ENCODE assay signal across 16 mouse cellular contexts in genomic region chr8:61306501-61307112, GRCm38 (mm10).
A peak's percentile ranks its signal among the peaks of the same experiment; 100 is the strongest.
DNase-seq lines count a peak whose midpoint lies in the region; ATAC-seq and TF ChIP-seq lines count a peak whose summit lies in the region.
"Had no signal": no experiment of that assay in that cellular context is flagged by ENCODE, and none has a peak within 500 bp of the region (broad histone marks: within the 10 kb centered on the region; RNA-seq: fewer than 3 reads in every experiment).

No protein-coding gene starts in this region.

- ATAC-seq in forebrain, postnatal 0 days, result peak; percentile 16; the same call in 1 of the 2 replicates
- no peak for ATAC-seq in forebrain, embryonic 12.5 days (ENCODE audit: low FRiP score)
- ATAC-seq: intestine, postnatal 0 days; Patski had no signal

- TF ChIP-seq CTCF in forebrain, postnatal 0 days (IDR thresholded peaks at IDR 0.05; ENCODE audit: low read depth), result no peak
- no peak for TF ChIP-seq CTCF in cerebellum, adult 2 months (IDR thresholded peaks at IDR 0.05; ENCODE audit: borderline replicate concordance, insufficient read depth, low read depth, low read length)

- H3K27me3 ChIP-seq in forebrain, postnatal 0 days (ENCODE audit: insufficient read depth, low read length), result no peaks in the 10 kb centered on the region
- no peaks in the 10 kb centered on the region for H3K27me3 ChIP-seq in forebrain, embryonic 12.5 days
- no peaks in the 10 kb centered on the region for H3K27me3 ChIP-seq in cerebellum, adult 2 months (ENCODE audit: control insufficient read depth, insufficient read depth, low read length)
- H3K27me3 ChIP-seq: embryonic facial prominence, embryonic 15.5 days; liver, embryonic 13.5 days; megakaryocyte, embryonic 14.5 days; Patski had no signal

- H3K27ac ChIP-seq in forebrain, postnatal 0 days (ENCODE audit: low read depth, low read length), result no peak overlapping the region
- H3K27ac ChIP-seq in forebrain, embryonic 12.5 days, result no peak overlapping the region
- no peak overlapping the region for H3K27ac ChIP-seq in cerebellum, adult 2 months (ENCODE audit: insufficient read depth, low read length)
- H3K27ac ChIP-seq: embryonic facial prominence, embryonic 15.5 days; hindbrain, embryonic 14.5 days; liver, embryonic 13.5 days had no signal

- no peak for DNase-seq in forebrain, postnatal 0 days
- DNase-seq in left cerebral cortex, adult 11 months (ENCODE audit: low spot score), result peak; percentile 28
- DNase-seq in left cerebral cortex, postnatal 4 days, result no peak
- DNase-seq in frontal cortex, adult 2 months (ENCODE audit: extremely low spot score in 1 of 2, low spot score in 1 of 2), result peak; percentile 58 to 63
- peak; percentile 60 to 73 for DNase-seq in right cerebral cortex, adult 2 months (ENCODE audit: low spot score in 2 of 2)
- no peak for DNase-seq in cerebellum, adult 11-12 months
- no peak for DNase-seq in cerebellum, adult 2 months
- DNase-seq: adrenal gland, postnatal 36 days; kidney, postnatal 10 days; liver, embryonic 13.5 days had no signal

- TF ChIP-seq POLR2A in cerebellum, adult 2 months (IDR thresholded peaks at IDR 0.05; ENCODE audit: borderline replicate concordance, insufficient read depth, low read length), result no peak

- WGBS in forebrain, postnatal 0 days, result 65% methylated on average over 4 of the region's 4 CpGs
- 82% methylated on average over 4 of the region's 4 CpGs for whole genome bisulfite sequencing in forebrain, embryonic 12.5 days
- WGBS in cerebellum, adult 2 months, result 67% methylated on average over 4 of the region's 4 CpGs

- no peak overlapping the region for H3K9ac ChIP-seq in forebrain, postnatal 0 days
- no peak overlapping the region for H3K9ac ChIP-seq in forebrain, embryonic 12.5 days
- H3K9ac ChIP-seq: embryonic facial prominence, embryonic 15.5 days; hindbrain, embryonic 14.5 days; liver, embryonic 13.5 days had no signal

- intact Hi-C loops in left cerebral cortex, postnatal 4 days (cut with DNase I), result no loop called here

- no peak overlapping the region for H3K4me3 ChIP-seq in forebrain, postnatal 0 days (ENCODE audit: low read depth, low read length)
- no peak overlapping the region for H3K4me3 ChIP-seq in forebrain, embryonic 12.5 days (replicated peaks)
- no peak overlapping the region for H3K4me3 ChIP-seq in cerebellum, adult 2 months (replicated peaks; ENCODE audit: insufficient read depth, low read depth, low read length)
- H3K4me3 ChIP-seq: embryonic facial prominence, embryonic 15.5 days; liver, embryonic 13.5 days; megakaryocyte, embryonic 14.5 days had no signal

- no peak overlapping the region for H3K4me2 ChIP-seq in forebrain, postnatal 0 days (ENCODE audit: low read depth)
- H3K4me2 ChIP-seq in forebrain, embryonic 12.5 days, result no peak overlapping the region
- H3K4me2 ChIP-seq: embryonic facial prominence, embryonic 15.5 days; hindbrain, embryonic 14.5 days; liver, embryonic 13.5 days had no signal

- H3K9me3 ChIP-seq in forebrain, postnatal 0 days (ENCODE audit: low read length), result no peaks in the 10 kb centered on the region
- no peaks in the 10 kb centered on the region for H3K9me3 ChIP-seq in forebrain, embryonic 12.5 days
- H3K9me3 ChIP-seq: embryonic facial prominence, embryonic 15.5 days; liver, embryonic 13.5 days had no signal

- no peaks in the 10 kb centered on the region for H3K36me3 ChIP-seq in forebrain, postnatal 0 days (ENCODE audit: insufficient read depth)
- H3K36me3 ChIP-seq in forebrain, embryonic 12.5 days (replicated peaks), result no peaks in the 10 kb centered on the region
- H3K36me3 ChIP-seq: embryonic facial prominence, embryonic 15.5 days; liver, embryonic 13.5 days had no signal

- peaks cover 22% of the 10 kb centered on the region; the same call in 1 of the 2 replicates for H3K4me1 ChIP-seq in forebrain, postnatal 0 days (ENCODE audit: insufficient read depth)
- H3K4me1 ChIP-seq in forebrain, embryonic 12.5 days, result peaks cover 43% of the 10 kb centered on the region
- no peaks in the 10 kb centered on the region for H3K4me1 ChIP-seq in cerebellum, adult 2 months (ENCODE audit: control insufficient read depth, insufficient read depth, low read length)
- H3K4me1 ChIP-seq: megakaryocyte, embryonic 14.5 days had no signal

Comparison
In these comparisons a context has a peak if more than half of its experiments do, and no peak if none do; other contexts are left out.
1. DNase-seq: peak in left cerebral cortex, adult 11 months (single experiment), frontal cortex, adult 2 months (2 of 2) and right cerebral cortex, adult 2 months (2 of 2); none in forebrain, postnatal 0 days (single experiment), left cerebral cortex, postnatal 4 days (single experiment), cerebellum, adult 11-12 months (single experiment) and cerebellum, adult 2 months (0 of 2).